Mouse (Mus musculus) heart, embryonic 10.5 days (tissue): ENCODE results near the gene Gse1. TPM values are rescaled to one million over a fixed set of nuclear protein-coding genes. Genes with fewer than 3 reads are reported as not detected.

Experiments
- DNase-seq: peaks from one replicate; pipeline ENCODE4 v3.0.0-alpha.2; 2017; ENCODE audit warnings: low spot score
- H3K27ac ChIP-seq: fragments of 300-500 bp; sonication (generic); 2 replicates; pipeline ENCODE4 v1.5.1; 2016; ENCODE audit warnings: mild to moderate bottlenecking
- H3K27me3 ChIP-seq: fragments of 300-500 bp; sonication (generic); 2 replicates; pipeline ENCODE4 v1.6.1; 2016; ENCODE audit warnings: mild to moderate bottlenecking; ENCODE audit not compliant: poor library complexity, insufficient read depth, severe bottlenecking
- H3K36me3 ChIP-seq: fragments of 300-500 bp; sonication (generic); 2 replicates; pipeline ENCODE4 v1.6.1; 2016; ENCODE audit warnings: mild to moderate bottlenecking, moderate library complexity
- H3K4me1 ChIP-seq: fragments of 300-500 bp; sonication (generic); 2 replicates; pipeline ENCODE4 v1.6.1; 2016; ENCODE audit warnings: mild to moderate bottlenecking
- H3K4me3 ChIP-seq: fragments of 300-500 bp; sonication (generic); 2 replicates; pipeline ENCODE4 v1.5.1; 2016; ENCODE audit warnings: mild to moderate bottlenecking, moderate library complexity
- H3K9me3 ChIP-seq: fragments of 300-500 bp; sonication (generic); 2 replicates; pipeline ENCODE4 v1.6.1; 2016; ENCODE audit warnings: mild to moderate bottlenecking, moderate library complexity
- WGBS: fragments of 180-500 bp; shearing (Covaris S2); methylation state at CpG from one replicate; pipeline ENCODE4 v1.1.7; 2016; 5-methylcytosine and 5-hydroxymethylcytosine counted together
- polyA plus RNA-seq: library from polyadenylated mRNA; unstranded; fragments of >200 nt; fragmentation: Nextera tagmentation; extraction: Ambion mirVana; gene quantifications from 2 replicates; pipeline ENCODE4 v1.2.1, GENCODE M21; 2016

Gse1 gene
- polyA plus RNA-seq, 1 experiment from 2014 or later: 13.7 TPM

DNA sequence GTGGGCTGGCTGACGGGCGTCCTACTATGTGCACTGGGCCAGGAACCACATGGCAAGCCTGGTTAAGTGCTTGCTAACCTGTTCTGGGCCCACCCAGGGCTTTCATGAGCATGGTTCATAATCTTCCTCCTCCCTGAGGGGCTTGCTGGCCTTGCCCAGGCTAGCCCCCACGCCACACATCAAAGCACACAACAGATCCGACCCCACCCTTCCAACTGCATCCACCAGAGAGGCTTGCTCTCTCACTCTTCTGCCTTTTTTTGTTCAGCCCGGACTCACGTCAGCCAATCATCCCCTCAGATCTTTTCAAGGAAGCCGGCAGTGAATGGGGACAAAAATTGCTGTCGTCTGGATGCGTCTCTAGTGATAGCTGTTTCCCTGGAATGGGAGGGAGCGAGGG is 112.9 kb downstream of the Gse1 start:
- DNase-seq: no peak
- 78% methylated on average over 10 of the region's 10 CpGs for WGBS
- no peaks in the 10 kb centered on the region for H3K9me3 ChIP-seq
- H3K36me3 ChIP-seq: peaks cover 5% of the 10 kb centered on the region; the same call in 1 of the 2 replicates
- peaks cover 84% of the 10 kb centered on the region for H3K4me1 ChIP-seq
- 0 out of 2 replicates have a peak overlapping the region, but pooled peaks have one; percentile 22 for H3K27ac ChIP-seq
- no peak overlapping the region for H3K4me3 ChIP-seq
- no peaks in the 10 kb centered on the region for H3K27me3 ChIP-seq

DNA sequence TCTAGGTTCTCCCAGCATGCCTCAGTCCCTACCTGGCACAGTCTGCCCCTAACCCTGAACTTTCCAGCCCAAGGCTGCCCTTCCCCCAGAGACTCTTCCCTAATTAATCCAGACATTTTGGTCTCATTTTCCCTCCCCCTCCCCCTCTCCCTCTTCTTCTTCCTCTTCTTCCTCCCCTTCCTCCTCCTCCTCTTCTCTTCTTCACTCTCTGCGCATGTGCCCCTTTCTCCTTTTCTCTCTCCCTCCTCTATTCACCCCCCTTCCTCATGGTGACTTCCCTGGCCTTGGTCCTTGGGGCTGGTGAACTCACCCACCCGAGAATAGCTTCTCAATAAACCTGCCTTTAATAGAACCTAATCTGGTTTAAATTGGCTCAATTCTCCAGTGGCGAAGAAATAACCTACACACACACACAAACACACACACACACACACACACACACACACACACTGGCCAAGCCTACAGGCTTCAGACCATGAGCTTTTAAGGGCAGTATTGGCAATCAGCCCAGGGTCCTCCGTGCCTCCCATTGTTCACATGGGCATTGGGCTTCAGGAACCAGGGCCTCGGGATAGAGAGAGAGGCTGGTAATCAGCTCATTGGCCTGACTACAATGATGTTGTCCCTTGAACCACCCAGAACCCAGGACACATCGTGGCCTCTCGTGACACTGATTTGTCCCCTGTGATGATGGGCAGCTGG is 114.7 kb downstream of the Gse1 start:
- WGBS: 75% methylated on average over 7 of the region's 7 CpGs
- Histone ChIP-seq H3K36me3 (peaks cover 5% of the 10 kb centered on the region; the same call in 1 of the 2 replicates), H3K4me3 (no peak overlapping the region), H3K27me3 (peaks cover 11% of the 10 kb centered on the region; the same call in 1 of the 2 replicates), H3K4me1 (peaks cover 86% of the 10 kb centered on the region), H3K9me3 (no peaks in the 10 kb centered on the region), H3K27ac (no peak overlapping the region)
- DNase-seq: no peak

DNA sequence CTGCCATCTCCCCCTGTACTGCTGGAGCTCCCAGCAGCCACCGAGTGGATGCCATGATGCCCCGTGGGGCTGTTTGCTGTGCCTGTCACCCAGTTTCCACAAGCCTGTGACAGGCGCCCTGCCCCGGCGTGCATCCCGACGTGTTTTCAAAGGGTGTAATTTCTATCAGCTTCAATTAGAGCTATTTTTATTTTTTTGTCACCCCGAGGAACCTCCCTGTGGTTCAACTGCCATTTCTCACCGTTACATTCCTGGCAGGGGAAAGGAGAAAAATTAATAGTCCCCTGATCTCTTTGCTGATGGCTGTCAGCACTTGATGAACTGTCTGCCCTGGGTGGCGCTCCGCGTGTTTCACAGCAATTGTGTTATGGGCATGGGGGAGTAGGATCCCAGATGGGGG is 115.3 kb downstream of the Gse1 start:
- peaks cover 86% of the 10 kb centered on the region for H3K4me1 ChIP-seq
- no peak overlapping the region; the same call in 1 of the 2 replicates for H3K27ac ChIP-seq
- peaks cover 5% of the 10 kb centered on the region; the same call in 1 of the 2 replicates for H3K36me3 ChIP-seq
- no peaks in the 10 kb centered on the region for H3K9me3 ChIP-seq
- H3K4me3 ChIP-seq: no peak overlapping the region
- WGBS: 82% methylated on average over 12 of the region's 12 CpGs
- H3K27me3 ChIP-seq: peaks cover 17% of the 10 kb centered on the region
- DNase-seq: no peak

DNA sequence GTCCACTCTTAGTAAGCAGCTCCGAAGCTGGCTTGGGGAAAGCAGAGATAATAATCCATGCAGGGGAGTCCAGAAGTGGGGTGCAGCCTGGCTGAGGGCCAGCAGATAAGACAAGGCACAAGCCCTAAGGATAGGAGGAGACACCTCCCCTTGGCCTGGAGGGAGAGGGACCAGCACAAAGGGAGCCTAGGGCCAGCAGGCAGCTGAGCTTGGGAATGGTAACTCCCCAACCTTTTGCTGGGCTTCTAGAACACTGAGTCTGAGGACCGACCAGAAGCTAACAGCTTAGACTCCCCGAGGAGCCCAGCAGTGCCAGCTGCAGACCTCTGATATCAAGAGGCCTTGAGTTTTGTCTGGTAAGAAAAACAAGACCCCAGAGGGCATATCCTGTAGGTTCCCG is 115.9 kb downstream of the Gse1 start:
- H3K36me3 ChIP-seq: no peaks in the 10 kb centered on the region
- peak overlapping the region; percentile 43; the same call in 1 of the 2 replicates for H3K27ac ChIP-seq
- H3K4me3 ChIP-seq: no peak overlapping the region
- H3K27me3 ChIP-seq: peaks cover 22% of the 10 kb centered on the region
- no peak for DNase-seq
- peaks cover 91% of the 10 kb centered on the region for H3K4me1 ChIP-seq
- H3K9me3 ChIP-seq: no peaks in the 10 kb centered on the region
- 20% methylated on average over 4 of the region's 4 CpGs for WGBS

DNA sequence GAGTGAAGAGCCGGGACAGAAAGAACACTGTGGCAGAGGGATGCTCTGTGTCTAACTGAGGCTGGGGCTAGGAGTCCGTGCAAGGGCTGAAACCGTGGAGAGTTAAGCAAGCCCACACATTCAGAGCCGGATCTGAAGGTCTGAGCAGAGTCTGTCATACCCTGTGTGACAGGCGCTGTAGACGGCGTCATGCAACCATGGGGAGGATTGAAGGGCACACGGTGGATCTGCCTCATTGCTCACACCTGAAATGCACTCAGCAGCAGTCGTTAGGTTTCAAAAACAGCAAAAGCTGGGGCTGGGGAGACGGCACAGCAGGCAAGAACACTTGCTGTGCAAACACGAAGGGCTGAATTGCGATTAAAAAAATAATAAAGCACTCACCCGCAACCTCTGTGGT is 116.3 kb downstream of the Gse1 start:
- H3K4me1 ChIP-seq: peaks cover 88% of the 10 kb centered on the region
- no peak for DNase-seq
- H3K27ac ChIP-seq: peak overlapping the region; percentile 43; the same call in 1 of the 2 replicates
- no peaks in the 10 kb centered on the region for H3K9me3 ChIP-seq
- no peaks in the 10 kb centered on the region for H3K36me3 ChIP-seq
- H3K27me3 ChIP-seq: peaks cover 25% of the 10 kb centered on the region
- H3K4me3 ChIP-seq: no peak overlapping the region
- WGBS: 40% methylated on average over 13 of the region's 13 CpGs

DNA sequence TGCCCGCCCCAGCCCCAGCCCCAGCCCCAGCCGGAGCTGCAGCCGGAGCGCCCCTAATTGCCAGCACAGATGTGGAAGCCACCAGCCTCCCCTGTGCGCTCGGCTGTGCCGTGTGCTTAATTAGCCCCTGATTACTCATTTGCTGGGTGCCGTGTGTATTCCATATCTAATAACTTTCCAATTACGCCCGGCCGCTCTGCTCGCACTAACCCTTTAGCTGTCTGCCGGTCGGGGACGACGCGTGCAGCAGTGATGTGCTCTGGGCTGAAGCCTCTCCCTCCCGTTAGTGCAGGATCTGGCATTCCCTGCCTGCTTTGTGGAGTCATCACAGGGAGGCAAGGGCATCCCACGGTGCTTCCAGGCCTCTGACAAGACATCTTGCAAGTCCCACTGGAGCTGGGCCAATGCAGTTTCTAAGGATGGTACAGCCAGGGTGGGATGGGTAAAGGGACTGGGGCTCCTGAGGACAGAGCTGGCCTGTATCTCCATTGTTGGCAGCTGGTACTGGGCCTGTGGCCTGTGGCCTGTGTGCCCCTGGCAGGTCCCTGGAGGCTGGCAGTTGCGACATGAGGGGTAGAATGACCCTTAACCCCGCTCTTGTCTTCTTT is 119.6 kb downstream of the Gse1 start:
- Histone ChIP-seq H3K27ac (peak overlapping the region; percentile 32), H3K9me3 (no peaks in the 10 kb centered on the region), H3K36me3 (no peaks in the 10 kb centered on the region), H3K4me3 (no peak overlapping the region), H3K4me1 (peaks cover 78% of the 10 kb centered on the region), H3K27me3 (peaks cover 34% of the 10 kb centered on the region)
- WGBS: 85% methylated on average over 21 of the region's 21 CpGs
- no peak for DNase-seq

DNA sequence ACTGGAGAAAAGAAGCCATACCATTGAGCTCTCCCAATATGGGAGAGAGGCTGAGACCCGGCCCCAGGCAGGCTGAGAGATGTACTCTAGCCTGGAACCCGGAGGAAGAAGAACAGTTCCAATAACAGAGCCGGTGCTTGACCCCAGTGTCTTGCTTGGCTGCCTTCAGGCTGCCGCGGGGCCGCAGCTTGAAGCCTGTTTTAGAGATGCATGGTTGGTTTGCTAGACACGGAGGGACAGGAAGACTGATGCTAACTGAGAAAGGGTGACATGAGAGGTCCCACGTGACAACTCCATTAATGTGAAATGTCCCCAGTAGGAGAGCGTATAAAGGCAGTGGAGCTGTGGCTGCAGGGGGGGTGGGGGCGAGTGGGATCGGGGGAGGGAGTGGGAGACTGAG is 120.7 kb downstream of the Gse1 start:
- no peak for DNase-seq
- Histone ChIP-seq H3K9me3 (no peaks in the 10 kb centered on the region), H3K4me1 (peaks cover 80% of the 10 kb centered on the region), H3K36me3 (no peaks in the 10 kb centered on the region), H3K27me3 (peaks cover 43% of the 10 kb centered on the region), H3K27ac (0 out of 2 replicates have a peak overlapping the region, but pooled peaks have one; percentile 31), H3K4me3 (no peak overlapping the region)
- 59% methylated on average over 11 of the region's 11 CpGs for WGBS

DNA sequence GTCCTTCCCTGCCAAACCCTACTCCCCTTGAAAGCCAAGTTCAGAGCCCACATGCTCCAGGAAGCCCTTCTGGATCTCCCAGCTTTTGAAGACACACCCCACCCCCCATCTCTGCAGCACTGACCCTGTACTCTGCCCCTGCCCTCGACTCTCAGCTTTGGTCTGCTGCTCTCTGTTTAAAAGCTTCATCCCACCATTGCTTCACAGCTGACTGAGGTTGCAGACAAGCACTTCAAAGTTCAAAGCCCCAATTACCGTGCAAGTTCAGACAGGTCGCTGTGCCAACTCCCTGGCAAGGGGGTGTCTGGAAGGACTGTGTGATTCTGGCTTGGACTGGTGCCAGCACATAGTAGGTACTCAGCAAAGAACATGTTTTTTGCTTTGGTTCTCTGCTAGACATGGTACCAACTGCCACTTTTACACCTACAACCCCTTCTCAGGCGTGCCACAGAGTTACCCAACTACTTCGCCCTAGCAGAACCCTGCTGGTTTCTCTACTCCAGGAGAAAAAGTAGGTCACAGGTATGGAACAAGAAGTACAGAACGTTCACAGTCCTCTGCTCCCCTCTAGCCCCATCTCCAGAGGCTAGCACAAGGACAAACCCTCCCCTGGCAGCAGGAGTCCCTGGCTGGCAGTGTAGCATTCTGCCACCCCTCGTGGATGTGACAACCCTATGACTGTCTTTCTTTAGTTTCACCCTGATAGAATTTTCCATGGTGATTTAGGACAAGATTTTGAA is 123.2 kb downstream of the Gse1 start:
- Histone ChIP-seq H3K27ac (no peak overlapping the region), H3K9me3 (no peaks in the 10 kb centered on the region), H3K4me3 (no peak overlapping the region), H3K4me1 (peaks cover 79% of the 10 kb centered on the region), H3K36me3 (no peaks in the 10 kb centered on the region), H3K27me3 (peaks cover 50% of the 10 kb centered on the region)
- WGBS: 71% methylated on average over 7 of the region's 7 CpGs
- no peak for DNase-seq

- no peak for DNase-seq
- Histone ChIP-seq H3K4me3 (no peak overlapping the region), H3K27ac (0 out of 2 replicates have a peak overlapping the region, but pooled peaks have one; percentile 14), H3K9me3 (no peaks in the 10 kb centered on the region), H3K4me1 (peaks cover 75% of the 10 kb centered on the region), H3K27me3 (peaks cover 45% of the 10 kb centered on the region), H3K36me3 (no peaks in the 10 kb centered on the region)
- WGBS: 76% methylated on average over 10 of the region's 10 CpGs
Measured at GRCm38 (mm10) chr8:120352096-120352495, 123.8 kb downstream of the Gse1 start.

DNA sequence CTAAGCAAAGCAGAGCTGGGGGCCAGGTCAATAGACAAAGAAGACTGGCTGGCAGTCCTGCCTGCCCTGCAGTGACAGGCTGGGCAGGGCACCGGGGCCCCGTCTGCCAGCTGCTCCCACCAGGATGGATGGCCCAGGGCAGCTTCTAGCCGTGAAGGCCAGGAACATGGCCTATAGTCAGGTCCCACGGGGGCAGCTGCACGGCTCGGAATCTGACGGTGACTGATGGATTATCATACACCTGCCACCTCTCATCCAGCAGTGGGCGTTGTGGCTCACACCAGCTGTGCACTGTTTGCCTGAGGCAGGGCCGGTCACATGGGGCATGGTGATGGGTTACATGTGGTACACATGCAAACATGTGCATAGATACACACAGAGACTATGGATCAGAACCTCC is 127.8 kb downstream of the Gse1 start:
- Histone ChIP-seq H3K4me1 (peaks cover 78% of the 10 kb centered on the region), H3K4me3 (no peak overlapping the region), H3K36me3 (no peaks in the 10 kb centered on the region), H3K27me3 (peaks cover 27% of the 10 kb centered on the region; the same call in 1 of the 2 replicates), H3K9me3 (no peaks in the 10 kb centered on the region), H3K27ac (no peak overlapping the region)
- 69% methylated on average over 9 of the region's 9 CpGs for WGBS
- DNase-seq: no peak

DNA sequence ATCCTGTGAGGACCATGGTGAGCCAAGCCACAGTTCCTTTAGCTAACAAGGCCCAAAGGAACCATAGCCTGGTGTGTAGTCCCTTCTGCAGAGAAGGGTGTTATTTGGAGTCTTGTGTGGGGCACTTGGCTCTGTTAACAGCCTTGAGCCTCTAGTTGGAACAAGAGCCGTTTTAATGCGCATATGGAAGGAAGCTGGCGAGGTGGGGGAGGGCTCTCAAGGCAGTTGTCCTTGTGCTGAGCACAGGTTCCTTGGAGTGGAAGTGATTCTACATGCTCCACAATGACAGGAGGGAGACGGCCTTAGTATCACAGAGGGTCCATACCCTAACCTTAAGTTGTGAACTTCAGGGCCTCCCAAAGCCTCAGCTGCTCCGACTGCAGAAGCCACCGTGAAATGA is 129.2 kb downstream of the Gse1 start:
- no peak for DNase-seq
- Histone ChIP-seq H3K36me3 (no peaks in the 10 kb centered on the region), H3K9me3 (no peaks in the 10 kb centered on the region), H3K4me1 (peaks cover 75% of the 10 kb centered on the region), H3K27ac (no peak overlapping the region), H3K4me3 (no peak overlapping the region), H3K27me3 (peaks cover 23% of the 10 kb centered on the region; the same call in 1 of the 2 replicates)
- WGBS: 81% methylated on average over 6 of the region's 6 CpGs

GRCm38 (mm10) chr8:120361301-120361700 is 133.0 kb downstream of the Gse1 start:
- Histone ChIP-seq H3K4me1 (peaks cover 74% of the 10 kb centered on the region), H3K27ac (peak overlapping the region; percentile 42), H3K4me3 (no peak overlapping the region), H3K36me3 (no peaks in the 10 kb centered on the region), H3K27me3 (peaks cover 7% of the 10 kb centered on the region; the same call in 1 of the 2 replicates), H3K9me3 (no peaks in the 10 kb centered on the region)
- DNase-seq: no peak
- 70% methylated on average over 8 of the region's 8 CpGs for WGBS
